Mouse (Mus musculus) G1E (cell line): ENCODE measurements around the gene Hes3.

Source experiments
- CTCF ChIP-seq: IDR thresholded peaks from 2 replicates; pipeline ENCODE4 v1.5.1; 2012; ENCODE audit warnings: low read depth, low read length, inconsistent platforms, mixed read lengths
- GATA1 ChIP-seq: IDR thresholded peaks from 2 replicates; pipeline ENCODE4 v1.6.1; 2012; ENCODE audit warnings: borderline replicate concordance, low read length, inconsistent platforms, mixed read lengths

GRCm38 (mm10) chr4:152239974-152240373 is 51.5 kb downstream of the Hes3 start:
- TF ChIP-seq GATA1 (no peak), CTCF (no peak)
